Mouse (Mus musculus): ENCODE results near the gene Syk.

DNA sequence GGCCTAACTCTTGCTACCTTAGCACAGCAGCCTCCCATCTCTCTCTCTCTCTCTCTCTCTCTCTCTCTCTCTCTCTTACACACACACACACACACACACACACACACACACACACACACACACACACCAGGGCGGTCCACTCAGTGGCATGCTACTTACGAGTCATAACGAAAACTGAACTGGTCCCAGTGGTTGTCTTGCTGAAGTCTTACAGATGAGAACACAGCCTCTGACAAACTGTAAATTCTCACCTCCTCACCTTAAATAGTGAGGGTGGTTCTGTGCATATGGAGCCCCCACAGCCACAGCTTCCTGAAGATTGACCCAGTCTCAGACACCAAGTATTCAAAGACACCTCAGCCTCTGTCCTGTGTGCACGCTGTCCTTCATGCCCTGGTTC lies 8.9 kb downstream of the Syk start:
- TF ChIP-seq CTCF (IDR thresholded peaks at IDR 0.05; ENCODE audit: low read depth, low read length): no peak
- TF ChIP-seq POLR2A (IDR thresholded peaks at IDR 0.05; ENCODE audit: extremely low read depth, insufficient read depth, low read length): no peak

Data from liver, adult 2 months (tissue).